Mouse (Mus musculus) heart, postnatal 0 days (tissue): ENCODE measurements around the gene Palm2.

Source experiments
- CTCF ChIP-seq: IDR thresholded peaks from 2 replicates; pipeline ENCODE4 v1.5.1; 2016; ENCODE audit warnings: antibody characterized with exemption, control low read depth, low read depth
- EP300 ChIP-seq: IDR thresholded peaks from 2 replicates; pipeline ENCODE4 v1.6.1; 2016; ENCODE audit warnings: antibody characterized with exemption, low read depth

DNA sequence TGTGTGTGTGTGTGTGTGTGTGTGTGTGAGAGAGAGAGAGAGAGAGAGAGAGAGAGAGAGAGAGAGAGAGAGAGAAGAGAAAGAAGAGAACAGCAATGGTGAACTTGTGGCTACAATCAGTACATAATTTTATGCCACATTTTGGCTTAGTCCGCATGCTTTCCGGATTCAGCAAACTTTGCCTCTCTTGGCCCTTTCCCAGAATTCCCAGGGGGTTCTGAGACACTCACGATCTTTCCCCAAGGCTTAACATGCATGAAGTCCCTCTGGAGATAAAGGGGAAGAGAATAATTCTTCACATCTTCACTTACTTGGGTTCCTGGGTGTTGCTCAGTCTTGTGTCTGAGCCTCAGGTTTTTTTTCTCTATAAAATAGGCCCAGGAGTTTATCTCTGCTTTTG, 136.2 kb downstream of the Palm2 start:
- no peak for TF ChIP-seq CTCF
- TF ChIP-seq EP300: no peak
